Mouse (Mus musculus) testis, adult 2 months (tissue): ENCODE results near the gene Plxdc1. TPM values are rescaled to one million over a fixed set of nuclear protein-coding genes. Genes with fewer than 3 reads are reported as not detected.

Experiments used
- H3K27ac ChIP-seq: fragments of 200-500 bp; 2 replicates; pipeline ENCODE4 v1.5.1; 2012; ENCODE audit warnings: low read depth, low read length; ENCODE audit not compliant: control insufficient read depth, insufficient read depth
- H3K27me3 ChIP-seq: fragments of 200-500 bp; 2 replicates; pipeline ENCODE4 v1.6.1; 2012; ENCODE audit warnings: mild to moderate bottlenecking, low read length, moderate library complexity; ENCODE audit not compliant: control insufficient read depth, insufficient read depth
- H3K36me3 ChIP-seq: fragments of 200-500 bp; 2 replicates; pipeline ENCODE4 v1.6.1; 2012; ENCODE audit warnings: mild to moderate bottlenecking, low read length; ENCODE audit not compliant: control insufficient read depth, insufficient read depth
- H3K4me1 ChIP-seq: fragments of 200-500 bp; 2 replicates; pipeline ENCODE4 v1.6.1; 2012; ENCODE audit warnings: low read length; ENCODE audit not compliant: control insufficient read depth, insufficient read depth
- H3K4me3 ChIP-seq: fragments of 200-500 bp; 2 replicates; pipeline ENCODE4 v1.5.1; 2012; ENCODE audit warnings: low read depth, mild to moderate bottlenecking, low read length, moderate library complexity, mixed read lengths; ENCODE audit not compliant: control insufficient read depth
- CTCF ChIP-seq: fragments of 200-500 bp; IDR thresholded peaks from 2 replicates; pipeline ENCODE4 v1.5.1; 2012; ENCODE audit warnings: low read depth, mild to moderate bottlenecking, inconsistent platforms, low read length, moderate library complexity; ENCODE audit not compliant: control insufficient read depth, insufficient read depth, insufficient replicate concordance
- POLR2A ChIP-seq: fragments of 200-500 bp; IDR thresholded peaks from 2 replicates; pipeline ENCODE4 v1.6.1; 2012; ENCODE audit warnings: low read depth, mild to moderate bottlenecking, inconsistent platforms, low read length, moderate library complexity; ENCODE audit not compliant: control insufficient read depth
- polyA plus RNA-seq: library from polyadenylated mRNA; depleted of rRNA; stranded (reverse); fragments of >200 nt; gene quantifications from 2 replicates; pipeline ENCODE4 v1.2.3, GENCODE M21; 2012

The Plxdc1 gene
- polyA plus RNA-seq, 1 experiment: 64.4 TPM

DNA sequence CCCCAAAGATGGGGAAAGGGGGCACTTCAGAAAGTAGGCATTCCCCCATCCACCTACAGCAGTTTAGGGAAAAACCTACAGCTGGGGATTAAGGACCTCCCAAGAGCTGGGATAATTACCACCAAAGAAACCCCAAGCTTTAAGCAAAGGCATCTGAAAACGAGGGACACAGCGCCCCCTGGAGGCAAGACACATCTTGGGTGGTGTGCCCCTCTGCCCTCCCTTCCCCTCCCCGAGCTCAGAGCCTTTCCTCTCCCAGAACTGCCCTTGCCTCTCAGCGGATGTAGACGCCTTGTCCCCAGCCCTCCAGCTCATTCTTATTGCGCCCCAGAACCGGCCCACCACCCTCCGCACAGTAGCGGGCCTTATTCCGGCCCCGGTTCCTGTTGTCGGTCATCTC lies 16.4 kb upstream of the Plxdc1 start:
- Histone ChIP-seq H3K4me3 (peak overlapping the region; percentile 49), H3K27me3 (no peaks in the 10 kb centered on the region), H3K36me3 (no peaks in the 10 kb centered on the region), H3K4me1 (peaks cover 20% of the 10 kb centered on the region), H3K27ac (no peak overlapping the region)
- TF ChIP-seq POLR2A (no peak), CTCF (peak; percentile 86)

DNA sequence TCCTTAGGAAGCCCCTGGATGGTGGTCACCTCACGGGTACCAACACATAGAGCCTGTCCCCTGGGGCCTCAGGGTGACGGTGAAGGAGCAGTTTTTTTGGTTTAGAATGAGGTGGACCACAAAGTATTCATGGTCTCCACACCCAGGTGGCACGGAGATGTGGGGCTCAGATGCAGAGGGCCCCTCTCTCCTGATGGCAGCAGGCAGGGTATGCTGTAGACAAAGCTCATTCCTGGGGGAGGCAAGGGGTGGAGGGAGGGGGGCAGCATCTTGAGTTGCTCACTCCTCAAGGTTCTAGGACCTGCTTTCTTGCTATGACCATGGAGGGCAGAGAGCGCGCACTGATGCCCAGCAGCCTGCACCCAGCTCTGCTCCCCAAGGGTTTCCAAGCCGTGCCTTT lies 15.7 kb upstream of the Plxdc1 start:
- Histone ChIP-seq H3K36me3 (no peaks in the 10 kb centered on the region), H3K27ac (no peak overlapping the region), H3K4me1 (peaks cover 20% of the 10 kb centered on the region), H3K4me3 (no peak overlapping the region), H3K27me3 (no peaks in the 10 kb centered on the region)
- TF ChIP-seq POLR2A (no peak), CTCF (no peak)

DNA sequence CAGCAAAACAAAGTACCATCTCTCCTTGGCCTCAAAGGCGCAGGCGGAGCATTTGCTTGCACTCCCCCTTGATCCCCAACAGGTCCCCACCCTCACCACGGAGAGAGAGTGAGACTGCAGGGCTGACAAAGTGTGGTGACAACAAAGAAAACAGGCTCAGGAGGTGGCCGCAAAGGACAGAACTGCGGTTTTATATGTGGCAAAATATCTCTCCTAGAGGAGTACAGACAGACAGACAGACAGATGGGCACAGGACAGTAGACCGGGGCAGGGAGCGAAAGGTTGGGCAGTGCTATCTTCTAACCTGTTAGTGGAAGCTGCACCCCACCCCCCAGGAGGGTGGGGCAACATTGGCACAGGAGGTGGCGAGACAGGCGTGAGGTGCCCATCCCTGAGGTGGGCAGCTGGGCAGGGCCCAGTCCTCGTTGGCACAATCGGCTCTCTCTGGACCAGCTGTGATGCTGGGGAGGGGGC lies 15.1 kb upstream of the Plxdc1 start:
- peaks cover 20% of the 10 kb centered on the region for H3K4me1 ChIP-seq
- no peaks in the 10 kb centered on the region for H3K27me3 ChIP-seq
- H3K36me3 ChIP-seq: no peaks in the 10 kb centered on the region
- no peak overlapping the region for H3K4me3 ChIP-seq
- H3K27ac ChIP-seq: no peak overlapping the region
- TF ChIP-seq POLR2A (no peak), CTCF (no peak)

DNA sequence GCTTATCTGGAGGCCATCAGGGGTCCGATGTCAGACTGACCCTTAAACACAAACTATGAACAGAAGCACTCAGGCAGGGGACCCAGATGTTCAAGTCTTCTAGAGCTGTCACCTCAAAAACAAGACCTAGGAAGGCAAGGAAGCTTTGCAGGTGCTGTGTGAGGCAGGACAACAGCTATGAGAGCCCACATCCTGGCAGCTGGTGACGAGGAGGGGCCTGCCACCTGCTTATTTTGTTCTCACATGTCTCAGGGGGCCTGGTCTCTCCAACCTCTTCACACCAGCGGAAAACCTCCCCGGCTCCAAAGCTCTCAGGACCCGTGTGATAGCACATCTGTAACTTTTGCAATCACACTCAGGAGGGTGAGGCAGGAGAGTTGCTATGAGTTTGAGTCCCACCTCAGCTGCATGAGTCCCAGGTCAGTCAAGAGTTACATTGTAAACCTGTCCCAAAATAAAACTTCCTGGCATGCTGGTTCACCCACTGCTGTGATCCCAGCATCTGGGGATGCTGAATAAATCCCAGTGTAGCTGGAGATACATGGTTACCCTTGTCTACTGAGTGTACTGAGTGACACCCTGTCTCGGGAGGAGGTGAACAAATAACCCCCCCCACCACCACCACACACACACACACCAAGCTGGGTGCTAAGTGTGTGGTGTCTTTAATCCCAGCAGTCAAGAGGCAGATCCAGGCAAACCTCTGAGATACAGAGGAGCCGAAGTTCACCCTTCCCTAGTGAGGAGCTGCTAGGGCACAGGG lies 14.3 kb upstream of the Plxdc1 start:
- H3K4me3 ChIP-seq: no peak overlapping the region
- H3K27ac ChIP-seq: no peak overlapping the region
- peaks cover 20% of the 10 kb centered on the region for H3K4me1 ChIP-seq
- H3K27me3 ChIP-seq: no peaks in the 10 kb centered on the region
- no peaks in the 10 kb centered on the region for H3K36me3 ChIP-seq
- TF ChIP-seq POLR2A (no peak), CTCF (no peak)

DNA sequence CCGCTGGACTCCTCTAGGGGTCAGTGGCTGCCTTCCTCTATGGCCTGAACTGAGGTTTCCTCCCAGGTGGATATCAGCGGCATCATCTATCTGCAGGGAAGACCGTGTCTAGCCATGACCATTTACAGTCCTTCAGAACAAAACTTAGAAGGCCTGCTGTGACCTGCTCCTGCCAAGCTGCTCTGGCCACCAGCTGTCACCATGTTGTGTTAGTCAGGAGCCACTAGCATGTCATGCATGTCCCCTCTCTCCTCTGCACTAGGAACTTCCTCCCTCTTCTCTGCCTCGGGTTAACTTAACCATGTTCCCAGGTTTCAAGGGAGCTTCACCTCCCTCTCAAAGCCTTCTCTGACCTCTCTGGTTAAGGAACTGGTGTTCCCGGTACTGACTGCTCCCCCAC lies 13.5 kb upstream of the Plxdc1 start:
- Histone ChIP-seq H3K4me3 (no peak overlapping the region), H3K36me3 (no peaks in the 10 kb centered on the region), H3K4me1 (peaks cover 21% of the 10 kb centered on the region), H3K27me3 (peaks cover 2% of the 10 kb centered on the region; the same call in 1 of the 2 replicates), H3K27ac (no peak overlapping the region)
- TF ChIP-seq CTCF (no peak), POLR2A (no peak)

DNA sequence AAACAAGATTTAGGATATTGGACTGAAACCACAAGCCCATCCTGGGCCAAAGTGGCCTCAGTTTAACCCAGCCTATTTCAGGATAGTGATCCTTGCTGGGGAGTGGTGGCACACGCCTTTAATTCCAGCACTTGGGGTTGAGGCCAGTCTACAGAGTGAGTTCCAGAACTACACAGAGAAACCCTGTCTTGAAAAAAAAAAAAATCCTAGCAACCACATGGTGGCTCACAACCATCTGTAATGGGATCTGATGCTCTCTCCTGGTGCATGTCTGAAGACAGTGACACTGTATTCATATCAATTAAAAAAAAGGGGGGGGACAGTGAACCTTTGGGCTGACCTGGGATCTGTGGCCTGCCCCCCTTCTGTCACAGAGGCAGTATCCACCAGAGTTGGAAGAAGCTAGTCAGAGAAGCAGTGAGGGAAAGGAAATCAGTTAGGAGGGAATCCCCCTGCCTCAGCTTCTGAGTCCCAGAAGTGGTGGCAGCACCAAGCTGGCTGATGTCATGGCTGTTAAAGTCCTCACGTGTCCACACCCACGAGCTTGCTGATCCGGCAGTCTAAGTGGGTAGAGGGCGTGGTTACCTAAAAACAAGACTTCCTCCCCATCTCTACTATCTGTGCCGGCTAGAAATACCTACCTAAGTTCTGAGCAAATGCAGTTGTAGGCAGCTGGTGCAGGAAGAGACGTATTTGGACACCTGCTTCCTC lies 12.8 kb upstream of the Plxdc1 start:
- peaks cover 27% of the 10 kb centered on the region for H3K4me1 ChIP-seq

DNA sequence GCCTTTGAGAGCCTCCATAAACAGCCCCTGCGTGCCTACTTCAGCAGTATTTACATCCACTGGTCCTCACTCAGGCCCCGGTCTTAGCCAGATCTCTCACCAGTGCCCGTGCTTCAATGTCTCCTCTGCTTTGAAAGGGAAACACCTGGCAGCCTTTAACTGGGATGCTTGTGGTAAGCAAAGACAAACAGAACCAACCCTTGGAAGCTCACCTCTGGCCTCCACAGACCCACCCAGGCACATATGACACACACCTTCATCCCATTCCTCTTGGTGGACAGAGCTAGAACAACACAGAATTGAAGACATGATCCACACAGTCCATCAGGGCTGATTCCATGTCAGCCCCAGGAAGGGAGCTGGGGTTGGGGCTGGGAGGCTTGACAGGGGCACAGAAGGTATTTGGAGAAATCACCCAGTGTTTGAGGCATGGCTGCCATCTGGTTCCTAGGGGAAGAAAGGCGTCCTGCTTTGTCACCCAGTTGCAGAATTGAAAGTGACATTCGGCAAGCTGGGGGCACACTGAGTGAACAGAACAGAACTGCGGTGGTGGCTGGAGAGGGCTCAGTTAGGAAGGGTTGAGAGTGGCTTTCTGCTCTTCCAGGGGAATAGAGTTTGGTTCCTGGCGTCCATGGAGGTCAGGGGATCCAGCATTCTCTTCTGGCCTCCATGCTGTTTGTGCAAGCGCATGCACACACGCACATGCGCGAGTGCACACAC lies 12.0 kb upstream of the Plxdc1 start:
- H3K4me1 ChIP-seq: peaks cover 25% of the 10 kb centered on the region
- H3K4me3 ChIP-seq: no peak overlapping the region
- no peaks in the 10 kb centered on the region for H3K36me3 ChIP-seq
- TF ChIP-seq CTCF (no peak), POLR2A (no peak)
- H3K27me3 ChIP-seq: peaks cover 2% of the 10 kb centered on the region; the same call in 1 of the 2 replicates
- H3K27ac ChIP-seq: no peak overlapping the region

More for the DNA sequence above, 12.8 kb upstream of the Plxdc1 start:
- Histone ChIP-seq H3K4me3 (no peak overlapping the region), H3K27ac (no peak overlapping the region), H3K27me3 (peaks cover 2% of the 10 kb centered on the region; the same call in 1 of the 2 replicates), H3K36me3 (no peaks in the 10 kb centered on the region)
- TF ChIP-seq POLR2A (no peak), CTCF (no peak)
